Mouse (Mus musculus) liver, adult (tissue): ENCODE data around the gene Efna5.

Experiments used
- GATA4 ChIP-seq: IDR thresholded peaks from 2 replicates; pipeline ENCODE4 v1.6.1; 2014; ENCODE audit warnings: mild to moderate bottlenecking, low read length; ENCODE audit not compliant: insufficient replicate concordance

Gene Efna5

DNA sequence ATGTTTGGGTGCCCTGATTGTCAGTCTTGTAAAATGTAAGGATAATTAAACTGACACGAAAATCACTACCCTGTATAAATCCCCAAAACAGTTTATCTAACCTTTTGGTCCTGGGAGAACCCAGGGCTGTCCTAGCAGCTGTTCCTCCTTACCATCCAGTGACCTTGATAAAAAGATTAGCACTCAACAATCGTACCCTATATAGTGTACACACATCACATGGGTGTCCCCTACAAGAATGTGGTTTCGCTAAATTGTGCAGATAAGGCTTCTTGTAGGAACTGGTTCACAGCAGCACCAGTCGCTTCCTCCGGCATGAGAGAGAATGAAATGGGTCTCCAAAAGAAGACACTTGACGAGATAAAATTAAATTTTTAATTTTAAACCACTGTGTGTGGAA, 53.6 kb downstream of the Efna5 start:
- no peak for TF ChIP-seq GATA4

DNA sequence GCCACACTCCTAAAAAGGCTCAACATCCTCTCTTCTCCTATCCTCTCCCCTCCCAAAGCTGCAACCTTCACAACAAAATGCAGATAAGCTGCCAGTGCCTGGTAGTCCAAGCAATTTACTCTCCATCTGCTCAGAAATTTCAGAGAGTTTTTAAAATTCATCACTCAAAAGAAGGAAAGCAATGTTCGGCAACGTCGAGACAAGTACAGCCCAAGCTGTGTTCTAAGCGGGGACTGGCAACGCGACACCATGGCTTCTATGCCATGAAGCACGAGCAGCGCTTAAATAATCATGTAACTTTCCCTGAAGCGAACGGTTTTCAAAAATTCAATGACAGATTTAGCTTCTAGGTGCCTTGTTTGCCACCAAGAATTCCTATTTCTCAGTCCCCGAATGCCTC, 59.9 kb downstream of the Efna5 start:
- TF ChIP-seq GATA4, result no peak

DNA sequence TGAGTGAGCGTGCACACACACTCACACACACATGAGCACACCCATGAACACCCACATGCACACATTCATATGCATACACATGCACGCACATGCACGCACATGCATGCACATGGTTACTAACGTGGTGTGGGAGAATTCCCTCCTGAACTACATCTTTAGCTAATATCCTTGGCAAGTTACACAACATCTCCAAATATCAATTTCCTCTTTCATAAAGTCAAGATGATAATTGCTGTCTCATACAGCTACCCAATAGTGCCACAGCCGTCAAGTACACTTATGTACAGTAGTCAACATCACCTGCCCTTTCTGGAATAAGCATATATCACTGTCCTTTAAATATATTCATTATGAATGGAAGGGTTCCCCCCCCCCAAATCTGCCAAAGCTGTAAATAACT, 61.2 kb downstream of the Efna5 start:
- no peak for TF ChIP-seq GATA4

DNA sequence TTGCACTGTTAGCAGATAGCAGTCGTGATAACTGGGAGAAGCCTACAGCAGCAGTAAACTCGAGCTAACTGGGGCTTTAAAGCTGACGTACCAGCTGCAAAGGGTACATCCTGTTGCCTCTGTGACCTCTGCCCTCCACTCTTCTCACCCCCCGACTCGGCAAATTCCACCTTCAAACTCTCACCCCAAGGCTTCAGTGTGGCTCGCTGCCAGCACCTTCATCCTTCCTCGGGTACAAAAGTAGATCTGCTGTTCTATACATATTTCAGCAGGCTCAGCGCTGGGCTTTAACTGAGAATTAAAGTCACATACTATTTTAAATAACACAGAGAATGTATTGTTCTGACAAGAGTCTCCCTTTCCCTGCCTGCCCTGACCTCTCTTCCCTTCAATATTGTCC, 62.3 kb downstream of the Efna5 start:
- no peak for TF ChIP-seq GATA4

DNA sequence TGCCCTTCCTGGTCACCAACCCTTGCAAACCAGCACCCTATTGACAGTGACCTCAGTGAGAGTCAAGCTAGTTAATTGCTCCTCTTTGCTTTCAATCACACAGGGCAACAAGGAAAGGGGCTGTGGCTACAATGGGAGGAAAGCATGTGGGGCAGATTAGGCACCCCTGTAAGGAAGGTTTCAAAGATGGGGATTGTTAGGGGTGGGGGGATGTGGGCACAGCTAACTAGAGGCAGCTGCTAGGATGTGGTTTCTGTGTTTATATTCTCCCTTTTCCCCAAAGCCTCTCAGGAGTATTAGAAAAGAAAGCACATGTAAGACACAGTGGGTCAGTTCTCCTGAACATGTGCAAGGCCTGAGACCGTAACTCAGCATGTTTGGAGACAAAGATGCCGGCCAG, 62.8 kb downstream of the Efna5 start:
- no peak for TF ChIP-seq GATA4

DNA sequence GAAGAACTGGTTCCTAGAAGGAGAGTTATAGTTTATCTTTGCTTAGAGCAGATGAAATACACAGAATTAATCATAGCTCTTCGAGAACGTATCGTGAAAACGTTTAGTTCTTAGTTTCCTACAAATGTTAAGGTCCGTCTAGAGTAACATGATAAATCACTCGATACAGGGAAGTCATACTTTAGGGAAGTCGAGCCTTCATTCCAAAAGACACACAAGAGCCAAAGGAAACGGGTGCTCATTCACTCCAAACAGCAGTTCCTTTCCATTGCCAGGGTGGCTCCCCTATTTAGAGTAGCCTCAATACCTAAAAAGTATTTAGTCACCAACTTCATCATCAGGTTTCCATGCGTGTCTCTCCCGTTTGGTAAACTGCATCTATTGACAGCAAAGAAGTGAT, 64.2 kb downstream of the Efna5 start:
- no peak for TF ChIP-seq GATA4

DNA sequence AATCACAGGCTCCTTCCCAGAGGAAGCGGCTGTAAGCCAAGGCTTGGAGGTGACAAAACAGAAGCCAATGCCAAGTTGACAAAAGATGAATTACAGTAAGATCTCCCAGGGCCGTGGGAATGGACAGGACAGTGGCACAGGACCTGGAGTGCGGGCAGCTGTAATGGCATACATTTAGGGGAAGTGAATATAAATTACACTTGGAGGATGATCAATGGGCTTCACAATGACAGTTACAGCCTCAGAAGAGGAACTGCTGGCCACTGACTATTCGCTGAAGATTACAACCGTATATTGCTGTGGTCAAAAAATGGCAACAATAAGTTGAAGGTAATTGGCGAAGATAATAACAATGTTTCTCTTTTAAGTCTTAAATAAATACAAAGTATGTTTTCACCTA, 67.7 kb downstream of the Efna5 start:
- no peak for TF ChIP-seq GATA4

DNA sequence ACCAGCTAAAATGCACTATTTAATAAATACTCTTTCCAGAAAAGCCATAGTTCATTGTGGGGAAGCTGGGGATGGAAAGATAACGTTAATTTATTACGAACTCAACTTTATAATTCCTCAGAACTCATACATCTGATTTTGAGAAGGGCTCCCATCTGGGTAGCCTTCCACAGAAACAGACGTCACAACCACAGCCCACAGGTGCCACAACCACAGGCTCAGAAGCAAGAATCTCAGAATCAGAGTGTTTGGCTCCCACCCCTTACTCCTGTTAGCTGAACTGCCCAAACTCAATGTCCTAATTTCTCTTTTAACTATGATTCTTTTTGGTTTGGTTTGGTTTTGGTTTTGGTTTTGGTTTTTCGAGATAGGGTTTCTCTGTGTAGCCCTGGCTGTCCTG, 73.2 kb downstream of the Efna5 start:
- TF ChIP-seq GATA4, result no peak

DNA sequence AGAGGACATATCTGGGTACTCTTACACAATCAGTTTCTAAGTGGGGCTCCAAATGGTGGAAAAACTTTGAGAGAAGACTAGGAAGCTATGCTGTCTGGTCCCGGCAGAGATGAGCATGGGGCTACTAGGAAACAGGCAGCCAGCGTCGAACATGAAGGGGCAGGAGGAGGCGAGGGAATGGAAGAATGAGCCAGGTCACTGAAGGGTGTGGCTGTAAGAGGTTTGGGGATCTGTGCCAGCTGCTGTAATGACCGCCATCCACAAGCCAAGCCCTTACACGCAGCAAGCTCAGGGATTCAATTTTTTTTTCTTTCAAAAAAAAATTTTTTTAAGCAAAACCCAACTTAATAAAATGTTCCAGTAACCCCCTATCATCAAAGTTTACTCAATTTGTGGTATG, 74.5 kb downstream of the Efna5 start:
- no peak for TF ChIP-seq GATA4

DNA sequence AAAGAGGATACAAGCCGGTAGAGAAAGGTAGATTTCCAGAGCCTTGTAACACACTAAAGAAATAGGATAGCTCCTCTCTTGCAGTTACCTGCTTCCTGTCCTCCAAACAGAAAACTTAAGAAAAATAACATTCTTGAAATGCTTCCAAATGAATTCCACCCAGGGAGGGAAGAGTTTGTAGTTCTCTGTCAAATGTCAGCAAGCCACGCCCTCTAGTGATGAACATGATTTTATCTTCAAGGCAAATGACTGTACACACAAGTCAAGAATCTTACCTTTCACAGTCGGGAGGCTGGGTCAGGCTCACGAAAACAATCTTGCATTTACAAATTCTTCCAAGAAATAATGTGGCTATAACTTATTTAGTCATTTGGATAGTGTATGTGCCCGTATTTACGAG, 78.4 kb downstream of the Efna5 start:
- TF ChIP-seq GATA4, result no peak

DNA sequence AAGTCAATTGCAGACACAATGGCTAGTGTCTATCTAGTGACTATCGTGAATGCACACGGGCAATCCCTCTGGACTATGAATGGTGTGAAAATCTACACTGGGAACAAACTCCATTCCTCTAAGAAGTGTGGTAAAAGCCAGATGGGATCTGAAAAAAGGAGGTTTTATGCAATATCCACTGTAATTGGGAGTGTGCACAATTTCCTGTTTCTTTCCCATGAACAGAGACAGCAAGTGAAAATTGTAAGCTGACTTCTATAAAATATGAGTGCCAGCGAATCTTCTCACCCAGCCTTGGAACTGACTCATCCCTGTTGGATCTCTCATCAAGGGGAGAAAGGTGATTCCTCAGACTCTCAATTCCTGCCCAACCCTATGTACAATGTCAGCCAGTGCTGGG, 83.8 kb downstream of the Efna5 start:
- no peak for TF ChIP-seq GATA4

DNA sequence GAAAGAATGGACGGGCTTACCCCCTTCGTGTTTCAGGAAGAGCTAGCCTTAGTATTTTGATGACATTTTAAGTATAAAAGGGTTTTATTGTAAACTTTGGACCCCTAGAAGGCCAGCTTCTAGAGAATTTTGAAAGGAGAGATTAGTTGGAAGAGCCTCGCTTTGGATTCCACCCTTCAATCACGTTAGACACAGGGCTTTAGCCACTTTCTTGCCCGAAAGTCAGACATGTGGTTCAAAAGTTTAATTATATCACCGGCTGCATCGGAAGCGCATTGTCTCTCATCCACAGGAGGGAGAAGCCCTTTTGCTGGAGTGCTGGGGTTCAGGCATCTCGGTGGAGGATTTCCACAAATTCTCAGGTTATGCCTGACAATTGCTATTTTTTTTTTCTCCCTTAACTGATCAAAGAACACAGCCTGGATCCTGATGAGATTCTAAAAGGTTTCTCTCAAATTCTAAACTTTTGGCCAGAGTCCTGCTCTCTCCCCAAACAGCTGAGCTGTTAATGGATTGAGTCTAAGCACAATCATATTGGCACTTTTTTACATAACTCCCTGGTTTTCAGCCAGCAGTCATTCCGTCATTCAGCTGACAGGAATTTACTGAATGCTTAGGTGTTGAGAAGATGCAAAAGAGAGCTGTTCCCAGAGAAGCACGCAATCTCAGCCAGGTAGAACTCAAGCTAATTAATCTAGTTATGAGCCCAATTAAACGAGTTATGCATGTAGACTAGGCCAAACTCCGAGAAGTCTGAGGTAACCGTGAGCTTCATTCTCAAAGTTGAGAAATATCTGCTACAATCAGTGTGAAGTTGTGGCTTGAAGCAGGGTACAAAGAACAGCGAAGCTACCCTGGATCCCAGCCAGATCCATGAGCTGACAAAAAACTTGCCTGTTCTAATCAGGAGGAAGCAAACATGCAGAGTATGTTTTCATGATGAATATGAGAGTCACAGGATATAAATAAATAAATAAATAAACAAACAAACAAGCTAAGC, 91.5 kb downstream of the Efna5 start:
- no peak for TF ChIP-seq GATA4

DNA sequence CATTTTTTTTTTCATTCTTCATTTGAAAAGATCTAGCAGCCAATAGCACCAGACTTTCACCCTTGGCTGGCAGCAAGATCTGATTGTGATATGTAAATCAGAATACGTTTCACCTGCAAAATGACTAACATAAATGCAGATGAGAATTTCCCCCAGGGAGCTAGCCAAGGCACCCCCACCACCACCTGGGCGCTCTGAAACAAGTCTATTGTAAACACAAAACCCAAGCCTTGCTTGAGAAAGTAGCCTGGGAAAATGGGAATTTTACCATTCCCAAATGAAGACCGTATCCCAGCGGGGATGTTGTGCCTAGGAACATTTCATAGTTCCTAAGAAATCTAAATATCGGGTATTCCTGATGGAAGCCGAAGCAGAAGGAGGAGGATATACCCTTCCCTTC, 92.3 kb downstream of the Efna5 start:
- TF ChIP-seq GATA4, result no peak

DNA sequence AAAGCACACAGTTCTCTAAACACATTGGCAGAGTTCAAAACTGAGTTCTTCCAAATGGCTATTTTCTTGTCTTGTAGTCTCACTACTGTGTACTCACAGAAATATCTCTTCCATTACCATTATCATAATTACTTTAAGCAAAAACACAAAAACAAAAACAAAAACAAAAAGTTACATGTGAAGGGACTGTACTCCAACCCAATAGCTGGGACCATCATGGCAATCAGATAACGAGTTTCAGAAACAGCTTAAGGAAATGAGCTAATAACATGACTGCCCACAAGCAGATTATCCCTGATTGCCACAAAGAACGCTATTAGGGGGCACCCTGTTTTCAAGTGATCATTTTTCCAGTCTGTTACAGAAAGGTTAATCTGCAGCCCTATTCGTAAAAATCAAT, 93.3 kb downstream of the Efna5 start:
- no peak for TF ChIP-seq GATA4

DNA sequence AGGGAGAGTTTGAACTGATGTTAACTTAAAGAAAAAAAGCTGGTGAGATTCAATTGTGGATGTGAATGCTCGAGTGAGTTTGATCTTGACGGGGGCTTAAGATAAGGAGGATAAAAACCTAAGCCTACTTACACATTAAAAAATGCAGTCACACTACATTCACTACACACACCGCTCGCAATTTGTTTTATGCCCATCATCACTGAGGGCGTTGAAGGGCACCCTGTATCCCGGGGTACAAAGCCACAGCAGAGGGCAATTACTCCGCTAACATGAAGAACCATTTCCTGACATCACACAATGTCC, 94.6 kb downstream of the Efna5 start:
- no peak for TF ChIP-seq GATA4

DNA sequence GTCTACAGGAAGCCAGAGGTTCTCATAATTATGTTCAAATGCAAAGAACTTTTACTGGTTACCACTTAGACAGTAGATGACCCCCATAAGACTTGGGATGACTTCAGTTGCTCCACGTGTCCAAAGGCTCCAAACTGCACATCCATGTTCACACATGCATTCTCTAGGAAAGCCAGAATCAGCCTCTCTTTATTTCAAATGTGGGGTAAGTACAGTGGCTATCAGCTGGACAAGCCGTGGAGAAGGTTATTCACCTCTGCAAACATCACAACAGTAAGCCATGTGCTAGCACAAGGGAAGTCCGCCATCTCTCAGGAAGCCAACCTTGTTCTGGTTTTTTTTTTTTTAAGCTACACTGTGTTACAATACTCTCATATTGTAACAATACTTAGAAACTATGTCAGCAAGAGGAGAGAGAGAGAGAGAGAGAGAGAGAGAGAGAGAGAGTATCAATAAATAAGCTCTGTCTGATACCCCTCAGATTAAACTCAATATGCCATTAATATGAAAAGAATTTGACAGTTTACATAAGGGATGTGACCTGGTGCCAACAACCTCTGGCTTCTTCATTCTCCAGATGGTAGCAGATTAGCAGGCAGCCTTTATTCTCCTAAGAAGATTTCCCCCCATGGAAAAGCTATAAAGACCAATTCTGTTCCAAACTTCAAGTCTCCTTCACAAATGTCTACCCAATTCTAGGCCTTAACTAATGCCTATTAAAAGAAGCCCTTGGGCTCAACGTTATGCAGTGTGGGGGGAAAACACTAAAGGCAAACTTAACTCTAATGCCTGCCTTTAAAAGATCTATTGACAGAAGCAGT, 95.1 kb downstream of the Efna5 start:
- TF ChIP-seq GATA4, result no peak
